Mouse (Mus musculus): ENCODE measurements at regions not wholly inside any gene's neighbourhood (a gene's known extent, or its start where the extent isn't known, plus 50 kb on each side); places are given as distances from the start of the nearest gene placed in this dataset.

DNA sequence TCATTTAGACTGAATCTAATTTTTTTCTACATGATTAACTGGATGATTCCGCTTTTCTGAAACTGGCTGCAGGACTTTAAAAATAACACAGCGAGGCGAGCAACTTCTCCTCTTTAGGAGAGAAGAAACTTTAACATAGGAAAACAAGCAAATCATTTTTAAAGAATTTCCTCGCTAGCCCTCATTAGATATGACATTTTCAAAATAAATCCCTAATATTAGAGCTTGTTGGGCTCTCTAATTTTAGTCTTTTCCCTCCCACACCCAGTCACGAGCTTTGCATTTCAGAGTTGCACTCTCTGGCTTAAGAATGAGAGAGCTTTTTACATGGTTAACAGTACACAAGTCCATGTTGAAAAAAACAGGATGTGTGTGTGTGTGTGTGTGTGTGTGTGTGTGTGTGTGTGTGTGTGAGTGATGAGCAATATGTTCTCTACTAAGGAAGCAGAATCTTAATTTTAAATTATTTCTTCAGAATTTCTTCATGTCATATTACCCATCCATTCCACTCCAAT, 326.5 kb downstream of the Ppp3ca start:
- TF ChIP-seq GATA1 (IDR thresholded peaks at IDR 0.05; ENCODE audit: borderline replicate concordance, low read length): no peak
- no peak for TF ChIP-seq CTCF (IDR thresholded peaks at IDR 0.05; ENCODE audit: low read depth, low read length)

All from G1E (cell line).